Mouse (Mus musculus) heart, postnatal 0 days (tissue): ENCODE results near the gene Wdpcp. TPM values are rescaled to one million over a fixed set of nuclear protein-coding genes. Genes with fewer than 3 reads are reported as not detected.
A peak's percentile ranks its signal among the peaks of the same experiment; 100 is the strongest.

Experiments used
- ATAC-seq: fragments of 200-750 bp; cut with Nextera tagmentation; 2 replicates; pipeline ENCODE4 v1.8.0; 2017; ENCODE audit warnings: low read depth, moderate number of reproducible peaks, moderate library complexity; ENCODE audit not compliant: insufficient read depth
- DNase-seq: peaks from one replicate; pipeline ENCODE4 v3.0.0-alpha.2; 2016; ENCODE audit warnings: low spot score
- H3K27ac ChIP-seq: fragments of 300-500 bp; sonication (generic); 2 replicates; pipeline ENCODE4 v1.5.1; 2014; ENCODE audit warnings: low read depth, mild to moderate bottlenecking
- H3K27me3 ChIP-seq: fragments of 300-500 bp; sonication (generic); 2 replicates; pipeline ENCODE4 v1.6.1; 2014; ENCODE audit warnings: low read length, mixed read lengths; ENCODE audit not compliant: control insufficient read depth, insufficient read depth
- H3K36me3 ChIP-seq: fragments of 300-500 bp; sonication (generic); replicated peaks from 2 replicates; pipeline ENCODE4 v1.6.1; 2014; ENCODE audit warnings: low read length, mixed read lengths; ENCODE audit not compliant: control insufficient read depth, insufficient read depth
- H3K4me1 ChIP-seq: fragments of 300-500 bp; sonication (generic); 2 replicates; pipeline ENCODE4 v1.6.1; 2014; ENCODE audit warnings: antibody characterized with exemption; ENCODE audit not compliant: control insufficient read depth, insufficient read depth
- H3K4me2 ChIP-seq: fragments of 300-500 bp; sonication (generic); 2 replicates; pipeline ENCODE4 v1.6.1; 2014; ENCODE audit warnings: low read depth, mild to moderate bottlenecking, low read length, moderate library complexity
- H3K4me3 ChIP-seq: fragments of 300-500 bp; sonication (generic); 2 replicates; pipeline ENCODE4 v1.5.1; 2014; ENCODE audit warnings: low read depth, low read length
- H3K9ac ChIP-seq: fragments of 300-500 bp; sonication (generic); replicated peaks from 2 replicates; pipeline ENCODE4 v1.6.1; 2014; ENCODE audit warnings: low read depth, low read length, mixed read lengths
- H3K9me3 ChIP-seq: fragments of 300-500 bp; sonication (generic); replicated peaks from 2 replicates; pipeline ENCODE4 v1.6.1; 2016; ENCODE audit warnings: low read length; ENCODE audit not compliant: control insufficient read depth
- CTCF ChIP-seq: IDR thresholded peaks from 2 replicates; pipeline ENCODE4 v1.5.1; 2016; ENCODE audit warnings: antibody characterized with exemption, control low read depth, low read depth
- EP300 ChIP-seq: IDR thresholded peaks from 2 replicates; pipeline ENCODE4 v1.6.1; 2016; ENCODE audit warnings: antibody characterized with exemption, low read depth
- WGBS: fragments of 180-500 bp; shearing (Covaris S2); extraction: QIAGEN DNeasy Blood & Tissue Kit; methylation state at CpG from one replicate; pipeline ENCODE4 v1.1.7; 2014; 5-methylcytosine and 5-hydroxymethylcytosine counted together
- polyA plus RNA-seq: library from polyadenylated mRNA; unstranded; fragments of >200 nt; fragmentation: Nextera tagmentation; extraction: Ambion mirVana; gene quantifications from 2 replicates; pipeline ENCODE4 v1.2.1, GENCODE M21; 2015
- total RNA-seq: library from RNA; depleted of rRNA; stranded (reverse); fragments of >200 nt; gene quantifications from 2 replicates; pipeline ENCODE4 v1.2.3, GENCODE M21; 2014; ENCODE audit warnings: low replicate concordance

Gene Wdpcp
- total and polyA plus RNA-seq, 2 experiments from 2014 or later: 4.0 to 5.8 TPM

- no peak overlapping the region for H3K27ac ChIP-seq
- no peaks in the 10 kb centered on the region for H3K36me3 ChIP-seq
- no peak overlapping the region for H3K4me3 ChIP-seq
- ATAC-seq (no peak), DNase-seq (no peak)
- no peak for TF ChIP-seq EP300
- no peak for TF ChIP-seq CTCF
- no peaks in the 10 kb centered on the region for H3K27me3 ChIP-seq
- H3K9me3 ChIP-seq: no peaks in the 10 kb centered on the region
- no peak overlapping the region for H3K9ac ChIP-seq
- 83% methylated on average over 3 of the region's 3 CpGs for WGBS
- H3K4me1 ChIP-seq: 0 out of 2 replicates have a peak, but pooled peaks cover 5% of the 10 kb centered on the region
- no peak overlapping the region for H3K4me2 ChIP-seq
These were observed 74.1 kb downstream of the Wdpcp start for GRCm38 (mm10) chr11:21646136-21646535.

- TF ChIP-seq EP300 (no peak), CTCF (peak; percentile 55)
- WGBS: 59% methylated on average over 3 of the region's 3 CpGs
- ATAC-seq (no peak), DNase-seq (peak; percentile 39)
- H3K27ac ChIP-seq: no peak overlapping the region
- no peak overlapping the region for H3K4me3 ChIP-seq
- no peaks in the 10 kb centered on the region for H3K9me3 ChIP-seq
- H3K9ac ChIP-seq: no peak overlapping the region
- H3K27me3 ChIP-seq: no peaks in the 10 kb centered on the region
- H3K36me3 ChIP-seq: no peaks in the 10 kb centered on the region
- no peak overlapping the region for H3K4me2 ChIP-seq
- H3K4me1 ChIP-seq: no peaks in the 10 kb centered on the region
These were observed 87.0 kb downstream of the Wdpcp start for GRCm38 (mm10) chr11:21658985-21659384.

- TF ChIP-seq EP300 (no peak), CTCF (no peak)
- no peak overlapping the region for H3K27ac ChIP-seq
- ATAC-seq (no peak), DNase-seq (no peak)
- H3K36me3 ChIP-seq: no peaks in the 10 kb centered on the region
- H3K27me3 ChIP-seq: no peaks in the 10 kb centered on the region
- H3K9ac ChIP-seq: no peak overlapping the region
- no peaks in the 10 kb centered on the region for H3K4me1 ChIP-seq
- no peak overlapping the region for H3K4me2 ChIP-seq
- WGBS: 61% methylated on average over 2 of the region's 2 CpGs
- H3K9me3 ChIP-seq: no peaks in the 10 kb centered on the region
- no peak overlapping the region for H3K4me3 ChIP-seq
These were observed 105.0 kb downstream of the Wdpcp start for GRCm38 (mm10) chr11:21677034-21677433.

- Histone ChIP-seq H3K4me2 (no peak overlapping the region), H3K4me1 (no peaks in the 10 kb centered on the region), H3K9ac (no peak overlapping the region), H3K27me3 (no peaks in the 10 kb centered on the region), H3K4me3 (no peak overlapping the region), H3K9me3 (no peaks in the 10 kb centered on the region), H3K27ac (no peak overlapping the region), H3K36me3 (no peaks in the 10 kb centered on the region)
- 81% methylated on average over 6 of the region's 6 CpGs for WGBS
- no peak for TF ChIP-seq CTCF
- TF ChIP-seq EP300: no peak
- DNase-seq (no peak), ATAC-seq (no peak)
These were observed 116.4 kb downstream of the Wdpcp start for GRCm38 (mm10) chr11:21688441-21688840.

GRCm38 (mm10) chr11:21690730-21691129 is 118.7 kb downstream of the Wdpcp start:
- no peak overlapping the region for H3K4me3 ChIP-seq
- TF ChIP-seq EP300 (no peak), CTCF (no peak)
- H3K4me1 ChIP-seq: no peaks in the 10 kb centered on the region
- no peak overlapping the region for H3K9ac ChIP-seq
- H3K9me3 ChIP-seq: no peaks in the 10 kb centered on the region
- 58% methylated on average over 2 of the region's 2 CpGs for WGBS
- H3K4me2 ChIP-seq: no peak overlapping the region
- H3K27me3 ChIP-seq: no peaks in the 10 kb centered on the region
- ATAC-seq (no peak), DNase-seq (no peak)
- H3K36me3 ChIP-seq: no peaks in the 10 kb centered on the region
- H3K27ac ChIP-seq: no peak overlapping the region

- 69% methylated on average over 6 of the region's 6 CpGs for WGBS
- ATAC-seq: no peak
- TF ChIP-seq EP300 (no peak), CTCF (no peak)
These were observed 122.1 kb downstream of the Wdpcp start for GRCm38 (mm10) chr11:21694087-21694486.

More at GRCm38 (mm10) chr11:21694087-21694486, 122.1 kb downstream of the Wdpcp start:
- H3K36me3 ChIP-seq: no peaks in the 10 kb centered on the region
- H3K27me3 ChIP-seq: no peaks in the 10 kb centered on the region
- H3K27ac ChIP-seq: no peak overlapping the region
- no peak overlapping the region for H3K4me3 ChIP-seq
- no peak overlapping the region for H3K4me2 ChIP-seq
- H3K4me1 ChIP-seq: no peaks in the 10 kb centered on the region
- no peak overlapping the region for H3K9ac ChIP-seq
- no peak for DNase-seq
- no peaks in the 10 kb centered on the region for H3K9me3 ChIP-seq
